Mouse (Mus musculus): ENCODE measurements around the gene Sorcs3. TPM values are rescaled to one million over a fixed set of nuclear protein-coding genes. Genes with fewer than 3 reads are reported as not detected.

Gene Sorcs3
- polyA plus RNA-seq (2014; fragmentation: Nextera tagmentation; extraction: Ambion mirVana) = 0.28 and 0.31 TPM in 2 replicates

DNA sequence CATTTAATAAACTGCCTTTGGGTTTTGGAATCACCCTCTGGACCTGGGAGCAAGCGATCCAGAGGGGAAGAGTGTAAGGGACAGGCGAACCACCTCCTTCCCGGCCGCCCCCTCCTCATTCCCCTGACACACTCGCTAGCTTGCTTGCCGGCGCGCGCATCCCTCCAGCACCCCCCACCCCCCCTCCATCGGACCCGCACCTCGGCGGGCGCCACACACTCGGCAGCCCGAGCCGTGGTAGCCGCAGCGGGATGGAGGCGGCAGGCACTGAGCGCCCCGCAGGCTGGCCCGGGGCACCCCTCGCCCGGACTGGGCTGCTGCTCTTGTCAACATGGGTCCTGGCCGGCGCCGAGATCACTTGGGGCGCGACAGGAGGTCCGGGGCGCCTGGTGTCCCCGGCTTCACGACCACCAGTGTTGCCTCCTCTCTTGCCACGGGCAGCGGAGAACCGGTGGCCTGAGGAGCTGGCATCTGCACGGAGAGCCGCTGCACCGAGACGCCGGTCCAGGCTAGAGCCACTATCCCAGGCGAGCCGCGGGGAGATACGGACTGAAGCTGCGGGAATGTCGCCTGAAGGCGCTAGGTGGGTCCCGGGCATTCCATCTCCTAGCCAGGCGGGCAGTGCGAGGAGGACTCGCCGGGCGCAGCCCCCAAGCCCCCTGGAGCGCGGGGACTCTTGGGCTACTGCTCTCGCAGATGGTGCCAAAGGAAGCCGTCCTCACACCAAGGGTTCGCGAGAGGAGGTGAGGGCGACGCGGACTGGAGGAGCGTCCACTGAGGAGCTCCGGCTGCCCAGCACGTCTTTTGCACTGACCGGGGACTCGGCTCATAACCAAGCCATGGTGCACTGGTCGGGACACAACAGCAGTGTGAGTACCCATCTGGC, at the start of gene Sorcs3:
Gene Sorcs3, plus strand, starts transcription at position 97 of the 886 bp plus-strand sequence.
- DNase-seq (ENCODE audit: low spot score) = peak; percentile 63
- Histone ChIP-seq H3K4me2 (ENCODE audit: low read depth, severe bottlenecking) (peak within 1 kb of the TSS; percentile 98), H3K36me3 (ENCODE audit: control insufficient read depth, insufficient read depth, low read length) (no peaks in the 10 kb centered on the region), H3K4me3 (ENCODE audit: low read depth, low read length) (peak within 1 kb of the TSS; percentile 53), H3K27ac (replicated peaks; ENCODE audit: low read depth, low read length) (no peak within 1 kb of the TSS), H3K9ac (ENCODE audit: low read length) (peak within 1 kb of the TSS; percentile 55; the same call in 1 of the 2 replicates), H3K9me3 (ENCODE audit: control insufficient read depth, low read length) (0 out of 2 replicates have a peak, but pooled peaks cover 2% of the 10 kb centered on the region), H3K4me1 (ENCODE audit: control insufficient read depth, insufficient read depth, low read length) (peaks cover 17% of the 10 kb centered on the region), H3K27me3 (ENCODE audit: control insufficient read depth, insufficient read depth, low read length) (peaks cover 40% of the 10 kb centered on the region)
- ATAC-seq (ENCODE audit: insufficient number of reproducible peaks, low FRiP score, low TSS enrichment, low read depth) = peak; percentile 51
- WGBS = under 1% methylated on average over 67 of the region's 70 CpGs

DNA sequence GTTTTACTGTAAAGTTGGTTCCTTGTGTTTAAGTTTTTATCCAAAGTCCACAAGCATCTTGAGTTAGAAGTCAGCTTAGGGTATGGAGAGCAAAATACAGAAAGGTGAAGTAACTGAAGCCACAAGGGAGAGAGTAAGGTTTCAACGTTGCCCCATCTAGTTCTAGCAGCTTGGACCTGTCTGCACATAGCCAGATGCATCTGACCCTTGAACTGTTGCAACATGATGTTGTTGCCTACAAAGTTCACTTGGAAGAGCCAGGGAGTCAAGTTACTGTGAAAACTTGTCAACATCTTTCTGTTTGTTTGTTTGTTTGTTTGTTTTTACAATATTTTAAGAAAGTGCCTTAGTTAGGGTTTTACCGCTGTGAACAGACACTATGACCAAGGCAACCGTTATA, 40.5 kb upstream of the Sorcs3 start:
- no peak for DNase-seq (ENCODE audit: low spot score)
- Histone ChIP-seq H3K4me3 (ENCODE audit: low read depth, low read length) (no peak overlapping the region), H3K36me3 (ENCODE audit: control insufficient read depth, insufficient read depth, low read length) (no peaks in the 10 kb centered on the region), H3K9me3 (ENCODE audit: control insufficient read depth, low read length) (no peaks in the 10 kb centered on the region), H3K9ac (ENCODE audit: low read length) (no peak overlapping the region), H3K4me1 (ENCODE audit: control insufficient read depth, insufficient read depth, low read length) (no peaks in the 10 kb centered on the region), H3K4me2 (ENCODE audit: low read depth, severe bottlenecking) (no peak overlapping the region), H3K27ac (replicated peaks; ENCODE audit: low read depth, low read length) (no peak overlapping the region), H3K27me3 (ENCODE audit: control insufficient read depth, insufficient read depth, low read length) (no peaks in the 10 kb centered on the region)
- ATAC-seq (ENCODE audit: insufficient number of reproducible peaks, low FRiP score, low TSS enrichment, low read depth) = no peak
- WGBS = 82% methylated on average over 3 of the region's 3 CpGs

DNA sequence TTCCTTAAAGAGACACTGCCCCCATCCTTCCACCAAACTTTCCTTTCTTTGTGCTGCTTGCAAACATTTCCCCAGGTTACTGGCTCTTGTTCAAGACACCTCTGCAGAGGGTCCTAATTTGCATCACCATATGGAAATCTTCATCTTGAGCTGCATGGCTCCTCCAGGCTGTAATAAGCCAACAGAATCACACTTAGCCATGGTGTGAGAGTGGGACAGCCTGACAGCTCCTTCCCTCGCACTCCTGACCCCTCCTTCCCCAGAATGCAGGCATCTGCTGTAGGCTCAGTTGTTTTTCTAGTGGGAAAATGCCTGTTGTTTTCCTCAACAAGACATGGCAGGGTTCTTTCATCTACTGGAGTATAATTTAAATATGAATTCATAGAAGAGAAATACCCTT, 38.7 kb upstream of the Sorcs3 start:
- ATAC-seq (ENCODE audit: insufficient number of reproducible peaks, low FRiP score, low TSS enrichment, low read depth) (no peak), DNase-seq (ENCODE audit: low spot score) (no peak)
- H3K36me3 ChIP-seq (ENCODE audit: control insufficient read depth, insufficient read depth, low read length) = no peaks in the 10 kb centered on the region
- H3K27me3 ChIP-seq (ENCODE audit: control insufficient read depth, insufficient read depth, low read length) = no peaks in the 10 kb centered on the region
- no peak overlapping the region for H3K4me2 ChIP-seq (ENCODE audit: low read depth, severe bottlenecking)
- H3K27ac ChIP-seq (replicated peaks; ENCODE audit: low read depth, low read length) = no peak overlapping the region
- no peak overlapping the region for H3K4me3 ChIP-seq (ENCODE audit: low read depth, low read length)
- no peaks in the 10 kb centered on the region for H3K4me1 ChIP-seq (ENCODE audit: control insufficient read depth, insufficient read depth, low read length)
- H3K9me3 ChIP-seq (ENCODE audit: control insufficient read depth, low read length) = no peaks in the 10 kb centered on the region
- no peak overlapping the region for H3K9ac ChIP-seq (ENCODE audit: low read length)
- WGBS = 30% methylated on average over 1 of the region's 1 CpGs

DNA sequence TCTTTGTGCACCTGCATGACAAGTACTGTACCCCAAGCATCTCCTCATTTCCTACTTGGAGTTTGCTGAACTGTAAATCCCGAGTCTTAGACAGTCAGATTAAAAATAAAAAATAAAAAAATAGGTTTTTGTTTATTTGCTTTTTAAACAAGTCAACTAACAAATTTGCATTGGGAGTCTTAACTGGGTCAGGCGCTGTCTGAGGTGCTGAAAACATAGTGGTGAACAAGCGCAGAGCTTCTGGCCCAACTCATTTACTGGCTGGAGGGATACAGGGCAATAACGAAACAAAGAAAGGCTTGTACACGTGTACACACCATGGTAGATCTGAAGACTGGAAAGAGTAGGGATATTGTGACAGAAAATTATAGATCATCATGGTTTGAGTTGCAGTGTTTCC, 37.5 kb upstream of the Sorcs3 start:
- Histone ChIP-seq H3K27me3 (ENCODE audit: control insufficient read depth, insufficient read depth, low read length) (no peaks in the 10 kb centered on the region), H3K9me3 (ENCODE audit: control insufficient read depth, low read length) (no peaks in the 10 kb centered on the region), H3K36me3 (ENCODE audit: control insufficient read depth, insufficient read depth, low read length) (no peaks in the 10 kb centered on the region), H3K4me2 (ENCODE audit: low read depth, severe bottlenecking) (no peak overlapping the region), H3K4me1 (ENCODE audit: control insufficient read depth, insufficient read depth, low read length) (no peaks in the 10 kb centered on the region), H3K4me3 (ENCODE audit: low read depth, low read length) (no peak overlapping the region), H3K9ac (ENCODE audit: low read length) (no peak overlapping the region), H3K27ac (replicated peaks; ENCODE audit: low read depth, low read length) (no peak overlapping the region)
- WGBS = 51% methylated on average over 5 of the region's 5 CpGs
- DNase-seq (ENCODE audit: low spot score) (peak; percentile 75), ATAC-seq (ENCODE audit: insufficient number of reproducible peaks, low FRiP score, low TSS enrichment, low read depth) (no peak)

DNA sequence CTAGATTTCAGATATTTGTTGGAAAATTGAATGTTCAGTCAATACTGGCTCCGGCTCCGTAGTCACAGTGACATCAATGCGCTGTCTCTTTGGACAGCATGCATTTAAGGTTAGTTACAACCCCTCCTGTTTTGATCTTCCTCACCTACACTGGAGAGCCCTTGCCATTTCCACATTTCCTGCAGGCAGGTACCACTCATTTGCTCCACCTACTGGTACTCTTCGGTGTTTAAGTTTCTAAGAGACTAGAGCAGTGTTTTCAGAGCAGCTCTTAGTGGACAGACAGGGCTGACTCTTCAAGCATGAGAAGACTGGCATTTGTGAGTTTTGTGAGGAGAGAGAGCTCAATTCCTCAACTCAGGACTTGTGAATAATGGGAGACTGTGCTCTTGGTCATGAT, 31.1 kb upstream of the Sorcs3 start:
- Histone ChIP-seq H3K4me3 (ENCODE audit: low read depth, low read length) (no peak overlapping the region), H3K36me3 (ENCODE audit: control insufficient read depth, insufficient read depth, low read length) (no peaks in the 10 kb centered on the region), H3K27ac (replicated peaks; ENCODE audit: low read depth, low read length) (no peak overlapping the region), H3K4me2 (ENCODE audit: low read depth, severe bottlenecking) (no peak overlapping the region), H3K4me1 (ENCODE audit: control insufficient read depth, insufficient read depth, low read length) (no peaks in the 10 kb centered on the region), H3K27me3 (ENCODE audit: control insufficient read depth, insufficient read depth, low read length) (no peaks in the 10 kb centered on the region), H3K9ac (ENCODE audit: low read length) (no peak overlapping the region), H3K9me3 (ENCODE audit: control insufficient read depth, low read length) (no peaks in the 10 kb centered on the region)
- no peak for ATAC-seq (ENCODE audit: insufficient number of reproducible peaks, low FRiP score, low TSS enrichment, low read depth)
- 70% methylated on average over 4 of the region's 4 CpGs for WGBS
- DNase-seq (ENCODE audit: low spot score) = no peak

DNA sequence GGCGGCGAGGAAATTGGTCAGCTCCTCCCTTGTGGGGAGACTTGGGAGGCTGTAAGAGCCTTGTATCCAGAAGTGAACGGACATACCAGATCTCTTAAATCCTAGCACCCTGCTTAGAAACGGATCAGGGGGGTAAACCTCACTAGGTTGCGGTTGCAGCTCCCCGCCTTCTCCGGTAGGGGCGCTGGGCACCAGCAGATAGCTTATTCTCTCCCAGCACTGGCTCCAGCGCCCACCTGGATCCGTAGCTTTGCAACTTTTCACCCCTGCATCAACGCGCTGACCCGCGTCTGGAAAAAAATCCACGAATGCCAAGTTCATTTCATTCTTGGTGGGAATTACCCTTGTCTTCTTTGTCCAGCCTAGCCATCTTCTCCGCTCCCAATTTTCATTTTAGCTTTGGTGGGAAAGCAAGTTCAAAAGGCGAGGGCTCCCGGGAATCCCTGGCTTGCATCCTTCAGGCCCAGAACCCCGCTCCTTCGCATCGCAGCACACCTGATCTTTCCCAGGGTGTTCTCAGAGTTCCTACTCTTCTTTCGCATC, 1.8 kb upstream of the Sorcs3 start:
- no peak overlapping the region for H3K4me3 ChIP-seq (ENCODE audit: low read depth, low read length)
- no peak for ATAC-seq (ENCODE audit: insufficient number of reproducible peaks, low FRiP score, low TSS enrichment, low read depth)
- H3K27ac ChIP-seq (replicated peaks; ENCODE audit: low read depth, low read length) = no peak overlapping the region
- peak; percentile 84 for DNase-seq (ENCODE audit: low spot score)
- H3K9me3 ChIP-seq (ENCODE audit: control insufficient read depth, low read length) = 0 out of 2 replicates have a peak, but pooled peaks cover 2% of the 10 kb centered on the region
- H3K27me3 ChIP-seq (ENCODE audit: control insufficient read depth, insufficient read depth, low read length) = peaks cover 40% of the 10 kb centered on the region
- 2% methylated on average over 20 of the region's 22 CpGs for whole genome bisulfite sequencing
- peak overlapping the region; percentile 24; the same call in 1 of the 2 replicates for H3K4me2 ChIP-seq (ENCODE audit: low read depth, severe bottlenecking)
- peaks cover 13% of the 10 kb centered on the region; the same call in 1 of the 2 replicates for H3K4me1 ChIP-seq (ENCODE audit: control insufficient read depth, insufficient read depth, low read length)
- H3K9ac ChIP-seq (ENCODE audit: low read length) = no peak overlapping the region
- H3K36me3 ChIP-seq (ENCODE audit: control insufficient read depth, insufficient read depth, low read length) = no peaks in the 10 kb centered on the region

DNA sequence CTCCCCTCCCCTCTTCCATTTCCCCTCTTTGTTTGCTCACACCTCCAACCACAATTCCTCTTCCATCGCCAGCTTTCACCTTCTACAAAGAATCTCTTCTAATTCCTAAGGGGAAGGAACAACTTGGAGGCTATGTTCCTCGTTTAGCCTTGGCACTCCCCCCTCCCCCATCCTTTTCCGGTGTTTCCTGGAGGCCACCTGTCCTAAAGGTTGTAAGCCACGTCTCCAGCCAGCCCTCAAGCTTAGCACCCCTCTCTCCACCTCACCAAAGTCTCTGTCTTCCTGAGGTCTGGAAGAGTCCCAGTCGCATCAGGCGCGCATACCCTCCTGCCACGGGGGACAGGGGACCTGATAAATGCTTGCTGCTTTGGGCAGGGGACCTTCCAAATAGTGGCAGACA, 1.3 kb upstream of the Sorcs3 start:
- H3K9ac ChIP-seq (ENCODE audit: low read length) = no peak overlapping the region
- no peak for ATAC-seq (ENCODE audit: insufficient number of reproducible peaks, low FRiP score, low TSS enrichment, low read depth)
- no peak overlapping the region for H3K27ac ChIP-seq (replicated peaks; ENCODE audit: low read depth, low read length)
- peak overlapping the region; percentile 98 for H3K4me2 ChIP-seq (ENCODE audit: low read depth, severe bottlenecking)
- 0 out of 2 replicates have a peak, but pooled peaks cover 2% of the 10 kb centered on the region for H3K9me3 ChIP-seq (ENCODE audit: control insufficient read depth, low read length)
- WGBS = 1% methylated on average over 8 of the region's 8 CpGs
- H3K4me3 ChIP-seq (ENCODE audit: low read depth, low read length) = peak overlapping the region; percentile 53
- H3K27me3 ChIP-seq (ENCODE audit: control insufficient read depth, insufficient read depth, low read length) = peaks cover 40% of the 10 kb centered on the region
- DNase-seq (ENCODE audit: low spot score) = no peak
- H3K4me1 ChIP-seq (ENCODE audit: control insufficient read depth, insufficient read depth, low read length) = peaks cover 13% of the 10 kb centered on the region; the same call in 1 of the 2 replicates
- no peaks in the 10 kb centered on the region for H3K36me3 ChIP-seq (ENCODE audit: control insufficient read depth, insufficient read depth, low read length)

DNA sequence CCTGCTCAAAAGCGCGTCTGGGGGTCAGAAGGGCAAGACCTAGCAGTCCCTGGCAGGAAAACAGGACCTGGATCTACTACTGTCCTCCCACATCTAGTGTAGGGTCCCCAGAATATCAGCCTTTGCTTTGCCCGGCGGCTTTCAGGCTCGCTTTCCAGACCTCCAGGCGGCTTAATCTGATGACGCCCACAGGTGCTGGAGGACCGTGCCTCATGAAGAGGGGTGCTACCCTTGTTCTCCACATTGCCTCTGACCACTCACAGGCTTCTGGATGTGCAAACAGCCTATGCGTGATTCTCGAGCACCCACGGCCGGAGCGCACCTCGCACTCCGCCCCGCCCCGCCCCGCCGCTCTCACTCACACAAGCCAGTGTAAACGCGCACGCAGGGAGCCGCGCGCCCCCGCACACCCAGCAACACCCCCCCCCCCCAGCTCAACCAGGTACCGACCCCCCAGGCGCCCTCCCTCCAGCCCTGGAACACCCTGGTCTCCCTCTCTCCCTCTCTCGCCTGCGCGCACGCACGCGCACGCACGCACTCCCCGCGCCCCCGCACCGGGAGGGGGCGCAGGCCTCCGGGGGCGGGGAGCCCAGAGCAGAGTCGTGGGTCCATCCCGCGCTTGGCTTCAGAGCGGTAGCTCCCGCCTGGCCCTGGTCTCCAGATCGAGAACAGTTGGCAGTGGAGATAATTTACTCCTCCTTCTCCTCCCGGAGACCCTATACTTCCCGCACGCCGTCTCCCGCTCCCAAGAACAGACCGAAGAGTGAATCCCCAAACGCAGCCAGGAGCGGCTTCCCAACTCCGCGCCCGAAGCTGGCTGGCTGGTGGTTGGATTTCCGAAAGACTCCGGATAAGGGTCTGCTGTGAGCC, 698 bp upstream of the Sorcs3 start:
- Histone ChIP-seq H3K4me3 (ENCODE audit: low read depth, low read length) (peak overlapping the region; percentile 53), H3K27ac (replicated peaks; ENCODE audit: low read depth, low read length) (no peak overlapping the region), H3K9me3 (ENCODE audit: control insufficient read depth, low read length) (0 out of 2 replicates have a peak, but pooled peaks cover 2% of the 10 kb centered on the region), H3K9ac (ENCODE audit: low read length) (0 out of 2 replicates have a peak overlapping the region, but pooled peaks have one; percentile 4), H3K36me3 (ENCODE audit: control insufficient read depth, insufficient read depth, low read length) (no peaks in the 10 kb centered on the region), H3K27me3 (ENCODE audit: control insufficient read depth, insufficient read depth, low read length) (peaks cover 40% of the 10 kb centered on the region), H3K4me2 (ENCODE audit: low read depth, severe bottlenecking) (peak overlapping the region; percentile 98), H3K4me1 (ENCODE audit: control insufficient read depth, insufficient read depth, low read length) (peaks cover 17% of the 10 kb centered on the region)
- under 1% methylated on average over 39 of the region's 62 CpGs for WGBS
- ATAC-seq (ENCODE audit: insufficient number of reproducible peaks, low FRiP score, low TSS enrichment, low read depth) = no peak
- peak; percentile 58 for DNase-seq (ENCODE audit: low spot score)

All from limb, embryonic 11.5 days (tissue).